Mouse (Mus musculus): ENCODE measurements around the gene AI837181. TPM values are rescaled to one million over a fixed set of nuclear protein-coding genes. Genes with fewer than 3 reads are reported as not detected.

Gene AI837181
- polyA plus RNA-seq, 1 experiment, result 82.3 TPM

DNA sequence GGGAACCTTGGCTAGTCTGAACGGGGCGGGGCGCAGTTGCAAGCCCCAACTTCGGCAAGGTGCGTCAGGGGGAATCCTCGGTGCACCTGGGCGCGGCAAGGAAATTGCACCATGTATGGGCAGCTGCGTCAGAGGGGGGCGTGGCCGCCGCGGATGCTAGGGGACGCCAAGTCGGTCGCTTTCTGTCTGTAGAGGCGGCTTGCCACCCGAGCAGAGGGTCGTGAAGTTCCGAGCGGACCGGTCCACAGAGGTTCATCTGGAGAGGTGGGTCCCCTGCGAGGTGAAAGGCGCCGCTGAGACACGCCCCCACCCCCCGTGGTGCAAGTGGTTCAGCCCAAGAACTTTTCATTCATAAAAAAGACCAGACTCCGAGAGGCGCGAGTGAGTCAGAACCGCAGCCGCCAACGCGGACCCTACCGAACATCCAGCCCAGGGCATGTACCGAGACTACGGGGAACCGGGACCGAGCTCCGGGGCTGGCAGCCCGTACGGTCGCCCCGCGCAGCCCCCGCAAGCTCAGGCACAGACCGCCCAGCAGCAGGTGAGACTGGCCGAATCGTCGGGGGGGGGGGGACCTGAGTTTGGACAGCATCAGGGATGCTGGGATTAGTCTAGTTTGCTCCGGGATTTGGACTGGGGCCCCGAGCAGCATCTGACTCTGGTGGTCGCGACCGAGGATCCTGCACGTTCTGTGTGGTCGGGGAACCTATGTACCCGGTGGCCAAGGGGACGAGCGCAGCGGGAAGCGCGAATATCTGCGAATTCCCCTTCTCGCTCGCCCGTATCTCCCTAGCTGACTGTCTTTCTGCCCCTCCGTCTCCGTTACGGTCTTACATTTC, 22.8 kb downstream of the AI837181 start, which contains the start of gene Fosl1:
TSS of gene Fosl1 (plus strand) at position 33 of the 839 bp plus-strand sequence.
- Histone ChIP-seq H3K36me3 (ENCODE audit: control insufficient read depth, insufficient read depth, low read length) (no peaks in the 10 kb centered on the region), H3K27me3 (ENCODE audit: control insufficient read depth, insufficient read depth, low read length) (no peaks in the 10 kb centered on the region), H3K4me3 (ENCODE audit: control insufficient read depth, low read depth, low read length) (peak within 1 kb of the TSS; percentile 83), H3K4me1 (ENCODE audit: control insufficient read depth, insufficient read depth, low read length) (peaks cover 20% of the 10 kb centered on the region), H3K27ac (ENCODE audit: control insufficient read depth, insufficient read depth, low read depth, low read length) (no peak within 1 kb of the TSS)
- TF ChIP-seq CTCF (IDR thresholded peaks at IDR 0.05; ENCODE audit: control insufficient read depth, insufficient read depth, insufficient replicate concordance, low read depth, low read length), result no peak
- TF ChIP-seq POLR2A (IDR thresholded peaks at IDR 0.05; ENCODE audit: control insufficient read depth, low read depth, low read length), result no peak

DNA sequence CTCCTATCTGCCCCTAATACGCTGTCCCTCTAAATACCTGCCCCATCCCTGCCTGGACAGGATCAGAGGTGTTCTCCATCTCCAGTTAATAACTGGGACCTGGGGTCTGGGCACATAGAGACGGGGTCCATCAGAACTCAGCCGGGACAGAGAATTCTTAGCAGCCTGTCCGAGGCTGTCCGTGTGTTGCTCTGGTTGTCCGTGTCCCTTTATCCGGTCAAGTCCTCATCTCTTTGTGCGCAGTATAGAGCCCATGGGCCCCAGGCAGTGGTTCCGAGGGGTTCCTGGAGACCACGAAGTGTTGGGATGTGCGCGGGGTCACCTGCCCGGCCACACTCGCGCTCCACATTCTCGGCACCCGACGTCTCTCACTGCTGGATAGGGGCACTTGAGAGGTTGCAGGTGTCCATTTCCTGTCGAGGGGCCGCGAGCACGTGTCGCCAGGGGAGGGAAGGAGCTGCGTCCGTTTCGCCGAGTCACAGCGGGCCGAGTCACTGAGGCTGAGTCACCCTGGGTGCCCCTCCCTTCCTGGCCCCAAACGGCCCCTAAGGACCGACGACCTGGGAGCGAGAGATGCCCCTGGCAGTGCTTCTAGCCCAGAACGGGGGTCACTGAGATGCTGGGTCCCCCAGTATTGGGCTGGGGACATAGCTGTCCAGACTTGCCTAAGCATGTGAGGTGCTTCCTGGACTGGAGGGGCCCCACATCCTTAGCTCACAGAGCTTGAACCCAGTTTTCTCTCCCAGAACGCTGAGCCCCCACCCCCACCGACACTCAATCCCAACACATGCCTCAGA, 23.6 kb downstream of the AI837181 start:
- TF ChIP-seq POLR2A (IDR thresholded peaks at IDR 0.05; ENCODE audit: control insufficient read depth, low read depth, low read length) (no peak), CTCF (IDR thresholded peaks at IDR 0.05; ENCODE audit: control insufficient read depth, insufficient read depth, insufficient replicate concordance, low read depth, low read length) (no peak)
- H3K27me3 ChIP-seq (ENCODE audit: control insufficient read depth, insufficient read depth, low read length), result no peaks in the 10 kb centered on the region
- peak overlapping the region; percentile 83 for H3K4me3 ChIP-seq (ENCODE audit: control insufficient read depth, low read depth, low read length)
- H3K27ac ChIP-seq (ENCODE audit: control insufficient read depth, insufficient read depth, low read depth, low read length), result no peak overlapping the region
- H3K36me3 ChIP-seq (ENCODE audit: control insufficient read depth, insufficient read depth, low read length), result no peaks in the 10 kb centered on the region
- H3K4me1 ChIP-seq (ENCODE audit: control insufficient read depth, insufficient read depth, low read length), result peaks cover 20% of the 10 kb centered on the region

GRCm38 (mm10) chr19:5449673-5450072, 24.7 kb downstream of the AI837181 start:
- Histone ChIP-seq H3K36me3 (ENCODE audit: control insufficient read depth, insufficient read depth, low read length) (no peaks in the 10 kb centered on the region), H3K4me3 (ENCODE audit: control insufficient read depth, low read depth, low read length) (no peak overlapping the region), H3K4me1 (ENCODE audit: control insufficient read depth, insufficient read depth, low read length) (peaks cover 20% of the 10 kb centered on the region), H3K27ac (ENCODE audit: control insufficient read depth, insufficient read depth, low read depth, low read length) (no peak overlapping the region), H3K27me3 (ENCODE audit: control insufficient read depth, insufficient read depth, low read length) (no peaks in the 10 kb centered on the region)
- no peak for TF ChIP-seq CTCF (IDR thresholded peaks at IDR 0.05; ENCODE audit: control insufficient read depth, insufficient read depth, insufficient replicate concordance, low read depth, low read length)
- TF ChIP-seq POLR2A (IDR thresholded peaks at IDR 0.05; ENCODE audit: control insufficient read depth, low read depth, low read length), result no peak

- TF ChIP-seq CTCF (IDR thresholded peaks at IDR 0.05; ENCODE audit: control insufficient read depth, insufficient read depth, insufficient replicate concordance, low read depth, low read length) (no peak), POLR2A (IDR thresholded peaks at IDR 0.05; ENCODE audit: control insufficient read depth, low read depth, low read length) (no peak)
- H3K36me3 ChIP-seq (ENCODE audit: control insufficient read depth, insufficient read depth, low read length), result no peaks in the 10 kb centered on the region
- no peaks in the 10 kb centered on the region for H3K27me3 ChIP-seq (ENCODE audit: control insufficient read depth, insufficient read depth, low read length)
- no peak overlapping the region for H3K27ac ChIP-seq (ENCODE audit: control insufficient read depth, insufficient read depth, low read depth, low read length)
- H3K4me3 ChIP-seq (ENCODE audit: control insufficient read depth, low read depth, low read length), result no peak overlapping the region
- H3K4me1 ChIP-seq (ENCODE audit: control insufficient read depth, insufficient read depth, low read length), result peaks cover 27% of the 10 kb centered on the region
These were observed 26.8 kb downstream of the AI837181 start for GRCm38 (mm10) chr19:5451766-5452165.

- Histone ChIP-seq H3K4me3 (ENCODE audit: control insufficient read depth, low read depth, low read length) (no peak overlapping the region), H3K27ac (ENCODE audit: control insufficient read depth, insufficient read depth, low read depth, low read length) (no peak overlapping the region), H3K27me3 (ENCODE audit: control insufficient read depth, insufficient read depth, low read length) (no peaks in the 10 kb centered on the region), H3K4me1 (ENCODE audit: control insufficient read depth, insufficient read depth, low read length) (peaks cover 20% of the 10 kb centered on the region), H3K36me3 (ENCODE audit: control insufficient read depth, insufficient read depth, low read length) (no peaks in the 10 kb centered on the region)
- TF ChIP-seq POLR2A (IDR thresholded peaks at IDR 0.05; ENCODE audit: control insufficient read depth, low read depth, low read length) (no peak), CTCF (IDR thresholded peaks at IDR 0.05; ENCODE audit: control insufficient read depth, insufficient read depth, insufficient replicate concordance, low read depth, low read length) (no peak)
These were observed 30.1 kb downstream of the AI837181 start for GRCm38 (mm10) chr19:5455037-5455436.

DNA sequence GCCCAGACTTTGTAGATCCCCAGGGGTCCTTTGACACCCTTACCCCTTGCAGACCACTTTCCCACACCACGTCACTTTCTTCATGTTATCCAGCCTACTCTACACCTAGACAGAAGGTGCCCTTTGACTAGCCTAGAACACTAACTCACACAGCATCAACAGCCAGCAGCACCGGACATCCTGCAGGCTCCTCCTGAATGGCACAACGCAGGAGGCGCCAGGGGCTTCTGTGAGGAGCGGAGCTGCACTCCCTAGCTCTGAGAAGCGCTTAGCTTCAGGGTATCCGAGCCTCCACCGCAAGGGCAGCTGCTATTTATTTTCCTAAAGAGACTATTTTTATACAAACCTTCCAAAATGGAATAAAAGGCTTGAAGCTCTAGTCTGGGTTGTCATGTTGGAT, 30.6 kb downstream of the AI837181 start:
- no peak overlapping the region for H3K4me3 ChIP-seq (ENCODE audit: control insufficient read depth, low read depth, low read length)
- no peak for TF ChIP-seq CTCF (IDR thresholded peaks at IDR 0.05; ENCODE audit: control insufficient read depth, insufficient read depth, insufficient replicate concordance, low read depth, low read length)
- TF ChIP-seq POLR2A (IDR thresholded peaks at IDR 0.05; ENCODE audit: control insufficient read depth, low read depth, low read length), result no peak

More for the DNA sequence above, 30.6 kb downstream of the AI837181 start:
- Histone ChIP-seq H3K4me1 (ENCODE audit: control insufficient read depth, insufficient read depth, low read length) (peaks cover 20% of the 10 kb centered on the region), H3K27ac (ENCODE audit: control insufficient read depth, insufficient read depth, low read depth, low read length) (no peak overlapping the region), H3K27me3 (ENCODE audit: control insufficient read depth, insufficient read depth, low read length) (no peaks in the 10 kb centered on the region), H3K36me3 (ENCODE audit: control insufficient read depth, insufficient read depth, low read length) (no peaks in the 10 kb centered on the region)

Data from testis, adult 2 months (tissue).